Mouse (Mus musculus): ENCODE measurements around the gene Dnajc4.

DNA sequence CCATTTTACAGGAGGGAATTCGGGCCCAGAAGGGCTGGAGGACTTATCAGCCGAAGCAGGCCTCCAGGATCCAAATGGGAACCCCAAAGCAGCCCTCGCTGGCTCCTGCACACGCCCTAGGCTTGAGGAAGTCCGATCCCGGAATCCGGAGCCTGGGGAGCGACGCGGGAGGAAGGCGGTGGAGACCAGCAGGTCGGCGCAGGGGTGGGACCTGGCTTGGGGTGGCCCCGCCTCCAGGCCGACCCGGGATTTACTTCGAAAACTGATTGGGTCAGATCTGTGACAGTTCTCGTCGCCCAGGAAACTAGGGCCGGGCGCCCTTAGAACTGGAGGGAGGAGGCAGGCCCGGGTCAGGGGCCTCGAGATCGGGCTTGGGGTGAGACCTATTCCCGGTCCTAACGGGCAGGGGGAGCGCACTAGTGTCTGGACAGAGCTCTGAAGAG is 50.1 kb downstream of the Dnajc4 start, which contains the start of gene Gpr137:
- TF ChIP-seq CTCF (conservative IDR thresholded peaks at IDR 0.05; ENCODE audit: low read length) (no peak), NANOG (IDR thresholded peaks at IDR 0.05; ENCODE audit: borderline replicate concordance, low read length) (no peak), POU5F1 (IDR thresholded peaks at IDR 0.05; ENCODE audit: borderline replicate concordance, low read length) (no peak)
